Mouse (Mus musculus) hindbrain, embryonic 11.5 days (tissue): ENCODE measurements around the gene Akap17b. TPM values are rescaled to one million over a fixed set of nuclear protein-coding genes. Genes with fewer than 3 reads are reported as not detected.

Experiments used
- ATAC-seq: fragments of 200-750 bp; cut with Nextera tagmentation; 2 replicates; pipeline ENCODE4 v1.8.0; 2017; ENCODE audit warnings: mild to moderate bottlenecking, moderate TSS enrichment, moderate library complexity; ENCODE audit not compliant: low FRiP score
- DNase-seq: peaks from one replicate; pipeline ENCODE4 v3.0.0-alpha.2; 2015; ENCODE audit warnings: low spot score
- H3K27ac ChIP-seq: fragments of 300-500 bp; sonication (generic); 2 replicates; pipeline ENCODE4 v1.5.1; 2014; ENCODE audit warnings: mild to moderate bottlenecking, low read depth, low read length
- H3K27me3 ChIP-seq: fragments of 300-500 bp; sonication (generic); 2 replicates; pipeline ENCODE4 v1.6.1; 2014; ENCODE audit warnings: mild to moderate bottlenecking, low read length, moderate library complexity, mixed read lengths; ENCODE audit not compliant: control insufficient read depth, insufficient read depth
- H3K36me3 ChIP-seq: fragments of 300-500 bp; sonication (generic); 2 replicates; pipeline ENCODE4 v1.6.1; 2014; ENCODE audit warnings: mild to moderate bottlenecking, low read length, moderate library complexity, mixed read lengths; ENCODE audit not compliant: control insufficient read depth, insufficient read depth
- H3K4me1 ChIP-seq: fragments of 300-500 bp; sonication (generic); replicated peaks from 2 replicates; pipeline ENCODE4 v1.6.1; 2014; ENCODE audit warnings: low read length, mixed read lengths; ENCODE audit not compliant: control insufficient read depth, insufficient read depth
- H3K4me2 ChIP-seq: fragments of 300-500 bp; sonication (generic); replicated peaks from 2 replicates; pipeline ENCODE4 v1.6.1; 2014; ENCODE audit warnings: mild to moderate bottlenecking, low read depth, low read length
- H3K4me3 ChIP-seq: fragments of 300-500 bp; sonication (generic); 2 replicates; pipeline ENCODE4 v1.5.1; 2014; ENCODE audit warnings: low read depth, low read length
- H3K9ac ChIP-seq: fragments of 300-500 bp; sonication (generic); 2 replicates; pipeline ENCODE4 v1.6.1; 2014; ENCODE audit warnings: low read depth, low read length
- H3K9me3 ChIP-seq: fragments of 300-500 bp; sonication (generic); 2 replicates; pipeline ENCODE4 v1.6.1; 2016; ENCODE audit warnings: low read length; ENCODE audit not compliant: control insufficient read depth
- WGBS: fragments of 180-500 bp; shearing (Covaris S2); extraction: QIAGEN DNeasy Blood & Tissue Kit; methylation state at CpG from one replicate; pipeline ENCODE4 v1.1.7; 2014; 5-methylcytosine and 5-hydroxymethylcytosine counted together
- polyA plus RNA-seq: library from polyadenylated mRNA; unstranded; fragments of >200 nt; fragmentation: Nextera tagmentation; extraction: Ambion mirVana; gene quantifications from 2 replicates; pipeline ENCODE4 v1.2.1, GENCODE M21; 2014

The Akap17b gene
- polyA plus RNA-seq: 5.0 and 5.9 TPM in 2 replicates

- Histone ChIP-seq H3K9me3 (no peaks in the 10 kb centered on the region), H3K4me2 (peak within 1 kb of the TSS; percentile 47), H3K36me3 (no peaks in the 10 kb centered on the region), H3K9ac (peak within 1 kb of the TSS; percentile 64), H3K4me3 (peak within 1 kb of the TSS; percentile 61), H3K27me3 (no peaks in the 10 kb centered on the region), H3K4me1 (no peaks in the 10 kb centered on the region), H3K27ac (peak within 1 kb of the TSS; percentile 58)
- 13% methylated on average over 45 of the region's 60 CpGs for WGBS
- ATAC-seq (peak; percentile 95), DNase-seq (peak; percentile 85)
Measured at GRCm38 (mm10) chrX:36644657-36645551, at the start of gene Akap17b. Gene Akap17b, minus strand, starts transcription at chrX:36645395.

- Histone ChIP-seq H3K27me3 (no peaks in the 10 kb centered on the region), H3K4me3 (no peak overlapping the region), H3K4me1 (no peaks in the 10 kb centered on the region), H3K36me3 (no peaks in the 10 kb centered on the region), H3K4me2 (no peak overlapping the region), H3K9ac (no peak overlapping the region), H3K9me3 (no peaks in the 10 kb centered on the region), H3K27ac (no peak overlapping the region)
- no peak for ATAC-seq
- WGBS: 90% methylated on average over 5 of the region's 5 CpGs
- DNase-seq: no peak
Measured at GRCm38 (mm10) chrX:36691365-36691764, 46.2 kb upstream of the Akap17b start.

GRCm38 (mm10) chrX:36689655-36690054 lies 44.5 kb upstream of the Akap17b start:
- Histone ChIP-seq H3K27ac (no peak overlapping the region), H3K9ac (no peak overlapping the region), H3K4me3 (no peak overlapping the region), H3K27me3 (no peaks in the 10 kb centered on the region), H3K4me1 (no peaks in the 10 kb centered on the region), H3K4me2 (no peak overlapping the region), H3K9me3 (no peaks in the 10 kb centered on the region), H3K36me3 (no peaks in the 10 kb centered on the region)
- no peak for DNase-seq
- ATAC-seq: no peak

GRCm38 (mm10) chrX:36676836-36677235 lies 31.6 kb upstream of the Akap17b start:
- Histone ChIP-seq H3K36me3 (no peaks in the 10 kb centered on the region), H3K27ac (no peak overlapping the region), H3K4me2 (no peak overlapping the region), H3K9me3 (no peaks in the 10 kb centered on the region), H3K4me3 (no peak overlapping the region), H3K27me3 (no peaks in the 10 kb centered on the region), H3K4me1 (no peaks in the 10 kb centered on the region), H3K9ac (no peak overlapping the region)
- WGBS: 60% methylated on average over 1 of the region's 1 CpGs
- ATAC-seq: no peak
- no peak for DNase-seq

- no peak overlapping the region for H3K9ac ChIP-seq
- H3K4me3 ChIP-seq: no peak overlapping the region
- H3K27me3 ChIP-seq: no peaks in the 10 kb centered on the region
- H3K9me3 ChIP-seq: no peaks in the 10 kb centered on the region
- H3K36me3 ChIP-seq: no peaks in the 10 kb centered on the region
- 58% methylated on average over 2 of the region's 2 CpGs for WGBS
- H3K4me1 ChIP-seq: no peaks in the 10 kb centered on the region
- H3K4me2 ChIP-seq: no peak overlapping the region
- no peak overlapping the region for H3K27ac ChIP-seq
- ATAC-seq: no peak
- DNase-seq: no peak
Measured at GRCm38 (mm10) chrX:36672708-36673107, 27.5 kb upstream of the Akap17b start.

GRCm38 (mm10) chrX:36640046-36640445 lies 5.1 kb downstream of the Akap17b start:
- ATAC-seq (no peak), DNase-seq (no peak)
- Histone ChIP-seq H3K9me3 (no peaks in the 10 kb centered on the region), H3K27ac (no peak overlapping the region), H3K4me2 (no peak overlapping the region), H3K4me1 (no peaks in the 10 kb centered on the region), H3K9ac (no peak overlapping the region), H3K4me3 (no peak overlapping the region), H3K36me3 (no peaks in the 10 kb centered on the region), H3K27me3 (no peaks in the 10 kb centered on the region)
- WGBS: 84% methylated on average over 6 of the region's 6 CpGs

GRCm38 (mm10) chrX:36630771-36631170 lies 14.4 kb downstream of the Akap17b start:
- no peak overlapping the region for H3K9ac ChIP-seq
- whole genome bisulfite sequencing: 17% methylated on average over 1 of the region's 1 CpGs
- no peaks in the 10 kb centered on the region for H3K27me3 ChIP-seq
- H3K27ac ChIP-seq: no peak overlapping the region
- no peak overlapping the region for H3K4me3 ChIP-seq
- no peak for ATAC-seq
- H3K9me3 ChIP-seq: no peaks in the 10 kb centered on the region
- no peak overlapping the region for H3K4me2 ChIP-seq
- H3K36me3 ChIP-seq: no peaks in the 10 kb centered on the region
- DNase-seq: no peak
- no peaks in the 10 kb centered on the region for H3K4me1 ChIP-seq

GRCm38 (mm10) chrX:36628102-36628501 lies 17.1 kb downstream of the Akap17b start:
- no peak overlapping the region for H3K9ac ChIP-seq
- WGBS: 80% methylated on average over 3 of the region's 3 CpGs
- H3K36me3 ChIP-seq: no peaks in the 10 kb centered on the region
- DNase-seq: no peak
- ATAC-seq: no peak
- H3K27me3 ChIP-seq: no peaks in the 10 kb centered on the region
- H3K9me3 ChIP-seq: no peaks in the 10 kb centered on the region
- no peak overlapping the region for H3K4me3 ChIP-seq
- no peak overlapping the region for H3K27ac ChIP-seq
- H3K4me1 ChIP-seq: no peaks in the 10 kb centered on the region
- no peak overlapping the region for H3K4me2 ChIP-seq

GRCm38 (mm10) chrX:36609117-36609516 lies 36.1 kb downstream of the Akap17b start:
- Histone ChIP-seq H3K27me3 (no peaks in the 10 kb centered on the region), H3K27ac (no peak overlapping the region), H3K9ac (no peak overlapping the region), H3K36me3 (no peaks in the 10 kb centered on the region), H3K9me3 (no peaks in the 10 kb centered on the region), H3K4me3 (no peak overlapping the region), H3K4me1 (no peaks in the 10 kb centered on the region), H3K4me2 (no peak overlapping the region)
- 89% methylated on average over 2 of the region's 2 CpGs for WGBS
- ATAC-seq (no peak), DNase-seq (no peak)
